Mouse (Mus musculus) 3T3-L1 (cell line): Measurements from ENCODE around the gene Vwa7.
"Not testable (repeated sequence)": the region's sequence is repeated elsewhere in the genome, so short reads cannot be mapped to it uniquely, and the experiment has no call there.

Experiments
- DNase-seq: peaks from one replicate; pipeline ENCODE4 v3.0.0-alpha.2; 2015; ENCODE audit warnings: low read depth, low spot score

Vwa7 gene

DNA sequence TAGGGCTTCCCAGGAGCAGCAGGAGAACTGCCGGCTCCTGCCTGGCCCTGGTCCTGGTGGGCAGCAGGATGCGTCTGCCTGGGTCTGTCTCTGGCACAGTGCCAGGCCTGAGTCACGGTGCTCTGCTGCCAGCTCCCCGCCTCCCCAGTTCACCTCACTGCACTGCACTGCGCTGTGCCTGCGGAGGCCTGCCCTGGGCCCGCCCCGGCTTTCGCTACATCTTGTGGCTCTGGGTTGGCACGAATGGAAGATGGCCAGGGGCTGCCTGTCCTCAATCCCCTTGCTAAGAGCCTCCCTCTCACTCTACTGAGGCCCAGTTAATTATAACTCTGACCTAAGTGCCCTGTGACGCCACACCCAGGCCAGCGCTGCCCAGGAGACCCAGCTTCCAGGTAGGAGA, at the start of gene Vwa7:
Vwa7 (plus strand) TSS at position 204 of the 400 bp plus-strand sequence.
- DNase-seq = peak; percentile 63

DNA sequence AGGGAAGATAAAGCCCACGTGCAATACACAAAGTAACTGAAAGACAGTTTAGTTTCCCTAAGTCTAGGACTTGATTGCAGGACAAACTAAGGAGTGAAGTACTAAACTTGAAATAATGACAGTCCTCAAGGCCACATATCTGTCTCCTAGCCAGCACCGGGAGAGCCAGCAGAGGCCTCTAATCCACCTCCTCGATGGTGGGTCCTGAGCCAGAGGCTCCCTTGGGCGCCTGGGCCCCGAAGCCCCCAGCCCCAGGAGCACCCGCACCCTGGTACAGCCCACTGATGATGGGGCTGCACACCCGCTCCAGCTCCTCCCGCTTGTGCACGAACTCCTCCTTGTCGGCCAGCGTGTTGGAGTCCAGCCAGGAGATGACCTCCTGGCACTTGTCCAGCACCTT, 46.6 kb upstream of the Vwa7 start, which contains the start of gene Gm20481:
Gm20481 (plus strand) TSS at position 91 of the 400 bp plus-strand sequence.
- not testable (repeated sequence) for DNase-seq

DNA sequence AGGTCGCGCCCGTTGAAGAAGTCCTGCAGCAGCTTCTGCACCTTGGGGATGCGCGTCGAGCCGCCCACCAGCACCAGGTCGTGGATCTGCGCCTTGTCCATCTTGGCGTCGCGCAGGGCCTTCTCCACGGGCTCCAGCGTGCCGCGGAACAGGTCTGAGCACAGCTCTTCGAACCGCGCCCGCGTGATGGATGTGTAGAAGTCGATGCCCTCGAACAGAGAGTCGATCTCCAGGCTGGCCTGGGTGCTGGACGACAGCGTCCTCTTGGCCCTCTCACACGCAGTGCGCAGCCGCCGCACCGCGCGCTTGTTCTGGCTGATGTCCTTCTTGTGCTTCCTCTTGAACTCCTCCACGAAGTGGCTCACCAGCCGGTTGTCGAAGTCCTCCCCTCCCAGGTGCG, 45.5 kb upstream of the Vwa7 start:
- DNase-seq = not testable (repeated sequence)

DNA sequence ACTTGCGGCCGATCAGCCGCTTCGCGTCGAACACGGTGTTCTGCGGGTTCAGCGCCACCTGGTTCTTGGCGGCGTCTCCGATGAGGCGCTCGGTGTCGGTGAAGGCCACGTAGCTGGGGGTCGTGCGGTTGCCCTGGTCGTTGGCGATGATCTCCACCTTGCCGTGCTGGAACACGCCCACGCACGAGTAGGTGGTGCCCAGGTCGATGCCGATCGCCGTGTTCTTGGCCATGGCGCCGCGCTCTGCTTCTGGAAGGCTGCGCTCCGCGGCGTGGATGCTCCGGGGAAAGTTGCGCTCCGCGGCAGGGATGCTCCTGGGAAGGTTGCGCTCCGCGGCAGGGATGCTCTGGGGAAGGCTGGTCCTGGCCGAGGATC, 44.7 kb upstream of the Vwa7 start:
- not testable (repeated sequence) for DNase-seq

DNA sequence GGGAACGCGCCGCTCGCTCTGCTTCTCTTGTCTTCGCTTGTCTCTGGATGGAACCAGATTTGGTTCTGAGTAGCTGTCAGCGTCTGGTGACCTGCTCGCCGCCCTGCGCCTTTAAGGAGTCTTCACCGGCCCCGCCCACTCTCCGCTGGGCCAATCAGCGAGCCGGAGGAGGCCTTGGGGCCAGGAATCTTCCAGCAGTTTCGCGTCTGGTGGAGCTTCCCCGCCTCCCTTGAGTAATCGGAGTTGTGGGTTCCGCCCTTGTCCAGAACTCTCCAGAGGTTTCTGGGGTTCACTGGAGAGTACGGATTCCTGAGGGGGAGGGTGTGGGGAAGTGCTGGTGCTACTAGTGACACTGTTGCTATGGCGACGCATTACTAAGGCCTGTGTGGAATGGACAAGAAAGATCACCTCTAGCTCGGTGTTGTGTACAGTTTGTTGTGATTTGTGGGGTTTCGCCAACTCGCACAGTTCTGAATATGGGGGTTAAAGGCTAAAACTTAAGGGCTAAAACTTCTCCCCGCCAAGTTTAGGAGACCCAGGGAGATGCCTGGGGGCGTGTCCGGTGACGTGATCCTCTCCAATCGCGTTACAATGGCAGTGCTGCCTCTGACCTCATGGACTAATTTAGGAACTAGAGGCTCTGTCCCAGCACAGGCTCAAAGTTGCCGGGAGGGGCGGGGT, 44.2 kb upstream of the Vwa7 start, which contains the start of the genes Hspa1a and Hspa1l:
Hspa1a (minus strand) TSS at position 88 of the 681 bp plus-strand sequence.
Hspa1l (plus strand) TSS at position 635 of the 681 bp plus-strand sequence.
- DNase-seq = not testable (repeated sequence)

DNA sequence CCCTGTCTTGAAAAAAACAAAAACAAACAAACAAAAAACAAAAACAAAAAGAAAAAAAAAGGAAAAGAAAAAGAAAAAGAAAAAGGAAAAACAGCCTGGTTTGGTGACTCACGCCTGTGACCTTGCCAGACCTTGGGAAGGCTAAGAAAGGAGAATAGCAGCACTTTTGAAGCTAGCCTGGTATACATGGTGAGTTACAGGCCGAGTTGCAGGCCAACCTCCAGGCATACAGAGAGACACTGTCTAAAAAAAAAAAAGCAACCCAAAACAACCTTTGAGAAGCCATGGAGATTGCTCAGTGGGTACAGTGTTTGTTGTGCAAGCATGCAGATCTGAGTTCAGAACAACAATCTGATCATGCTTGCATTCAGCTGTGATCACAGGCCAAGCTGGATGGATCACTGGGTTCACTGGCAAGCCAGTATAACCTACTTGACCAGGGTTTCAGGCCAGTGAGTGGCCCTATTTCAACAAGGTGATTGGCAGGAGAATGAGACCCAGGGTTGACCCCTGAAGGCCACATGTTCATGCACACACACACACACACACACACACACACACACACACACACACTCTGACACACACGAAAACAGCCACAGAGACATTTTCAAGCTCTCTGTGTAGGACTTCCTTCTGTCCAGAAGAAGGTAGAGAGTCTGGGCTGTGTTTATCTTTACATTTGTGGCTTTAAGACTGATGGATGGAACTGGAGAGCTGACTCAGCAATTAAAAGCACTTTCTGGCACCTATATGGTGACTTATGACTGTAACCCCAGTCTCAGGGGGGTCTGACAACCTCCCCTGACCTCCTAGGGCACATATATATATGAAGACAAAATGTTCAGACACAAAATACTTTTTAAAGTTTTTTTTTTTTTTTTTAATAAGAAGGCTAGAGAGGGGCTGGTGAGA, 40.5 kb upstream of the Vwa7 start:
- peak; percentile 40 for DNase-seq

DNA sequence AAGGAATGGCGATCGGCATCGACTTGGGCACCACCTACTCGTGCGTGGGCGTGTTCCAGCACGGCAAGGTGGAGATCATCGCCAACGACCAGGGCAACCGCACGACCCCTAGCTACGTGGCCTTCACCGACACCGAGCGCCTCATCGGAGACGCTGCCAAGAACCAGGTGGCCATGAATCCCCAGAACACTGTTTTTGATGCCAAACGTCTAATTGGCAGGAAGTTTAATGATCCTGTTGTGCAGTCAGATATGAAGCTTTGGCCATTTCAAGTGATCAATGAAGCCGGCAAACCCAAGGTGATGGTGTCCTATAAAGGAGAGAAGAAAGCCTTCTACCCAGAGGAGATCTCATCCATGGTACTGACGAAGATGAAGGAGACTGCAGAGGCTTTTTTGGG, 39.4 kb upstream of the Vwa7 start:
- no peak for DNase-seq

DNA sequence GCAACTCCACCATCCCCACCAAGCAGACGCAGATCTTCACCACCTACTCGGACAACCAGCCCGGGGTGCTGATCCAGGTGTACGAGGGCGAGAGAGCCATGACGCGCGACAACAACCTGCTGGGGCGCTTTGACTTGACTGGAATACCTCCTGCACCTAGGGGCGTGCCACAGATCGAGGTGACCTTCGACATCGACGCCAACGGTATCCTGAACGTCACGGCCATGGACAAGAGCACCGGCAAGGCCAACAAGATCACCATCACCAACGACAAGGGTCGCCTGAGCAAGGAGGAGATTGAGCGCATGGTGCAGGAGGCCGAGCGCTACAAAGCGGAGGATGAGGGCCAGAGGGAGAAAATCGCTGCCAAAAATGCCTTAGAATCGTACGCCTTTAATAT, 38.1 kb upstream of the Vwa7 start:
- DNase-seq = no peak

DNA sequence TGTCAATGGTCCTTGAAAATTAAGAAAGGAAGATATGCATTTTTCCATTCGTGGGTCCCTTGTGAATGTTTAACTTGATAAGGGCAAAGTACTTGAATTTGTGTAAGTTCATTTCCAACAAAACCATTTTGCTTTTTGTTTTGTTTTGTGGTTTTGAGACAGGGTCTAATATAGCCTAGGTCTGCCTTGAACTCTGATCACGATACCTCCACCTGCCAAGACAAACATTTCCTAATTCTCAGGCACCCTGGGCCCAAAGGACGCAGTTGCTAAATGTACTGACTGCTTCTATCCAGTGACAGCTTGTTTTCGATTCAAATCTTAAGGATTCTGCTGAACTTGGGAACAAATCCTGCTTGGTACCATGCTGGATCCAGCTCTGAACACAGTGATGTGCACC, 36.7 kb upstream of the Vwa7 start:
- DNase-seq = no peak

DNA sequence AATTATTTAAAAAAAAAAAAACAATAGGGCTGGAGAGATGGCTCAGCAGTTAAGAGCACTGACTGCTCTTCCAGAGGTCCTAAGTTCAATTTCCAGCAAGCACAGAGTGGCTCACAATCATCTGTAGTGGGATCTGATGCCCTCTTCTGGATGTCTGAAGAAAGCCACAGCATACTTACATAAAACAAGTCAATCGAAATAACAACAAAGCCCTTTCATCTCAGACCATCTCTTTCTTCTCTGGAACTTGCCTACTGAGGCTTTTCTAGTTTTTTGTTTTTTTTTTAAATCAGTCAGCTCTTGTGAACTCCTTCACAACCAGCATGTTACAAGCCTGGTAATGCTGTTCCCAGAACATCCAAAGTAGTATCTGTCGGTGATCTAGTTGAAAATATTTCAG, 35.7 kb upstream of the Vwa7 start:
- DNase-seq = peak; percentile 87

DNA sequence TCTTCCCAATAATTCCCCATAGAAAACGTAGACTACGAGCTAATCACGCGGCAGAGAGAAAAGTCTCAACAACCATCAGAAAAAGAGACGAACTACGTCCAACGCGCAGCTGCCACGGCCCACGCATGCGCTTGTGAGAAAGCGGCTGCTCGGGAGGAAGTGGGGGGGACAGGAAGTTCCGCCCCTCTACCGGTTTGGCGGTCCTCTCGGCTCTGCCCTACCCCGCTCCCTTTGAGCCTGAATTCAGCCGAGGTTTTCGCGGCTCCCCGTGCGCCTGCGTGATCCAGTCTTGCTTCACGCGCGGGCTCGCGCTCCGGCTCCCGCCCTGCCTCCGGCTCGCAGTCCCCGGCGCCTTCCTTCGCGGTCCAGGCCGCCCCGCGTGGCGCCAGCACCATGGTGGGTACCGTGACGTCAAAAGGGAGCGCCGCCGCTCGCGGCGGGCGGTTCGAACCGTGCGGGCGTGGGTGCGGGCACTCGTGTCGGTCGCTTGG, 34.6 kb upstream of the Vwa7 start, which contains the start of gene Lsm2:
Lsm2 (plus strand) TSS at position 173 of the 491 bp plus-strand sequence.
- DNase-seq = peak; percentile 96

DNA sequence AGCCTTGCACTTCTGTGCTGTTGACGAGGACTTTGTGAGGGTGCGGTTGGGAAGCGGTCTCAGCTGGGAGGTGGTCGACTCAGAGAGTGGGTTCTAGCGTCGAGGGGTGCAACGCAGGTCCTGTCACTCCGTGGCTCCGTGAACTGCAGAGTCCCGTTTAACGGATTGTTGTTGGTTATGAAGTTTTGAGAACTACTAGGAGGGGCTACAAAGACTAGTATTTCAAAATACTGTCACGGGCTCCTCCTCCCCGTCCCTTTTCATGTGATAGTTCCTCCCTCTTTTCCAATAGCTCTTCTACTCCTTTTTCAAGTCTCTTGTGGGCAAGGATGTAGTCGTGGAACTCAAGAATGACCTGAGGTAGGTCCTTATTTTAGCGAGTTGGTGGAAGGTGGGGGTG, 34.1 kb upstream of the Vwa7 start:
- peak; percentile 59 for DNase-seq

DNA sequence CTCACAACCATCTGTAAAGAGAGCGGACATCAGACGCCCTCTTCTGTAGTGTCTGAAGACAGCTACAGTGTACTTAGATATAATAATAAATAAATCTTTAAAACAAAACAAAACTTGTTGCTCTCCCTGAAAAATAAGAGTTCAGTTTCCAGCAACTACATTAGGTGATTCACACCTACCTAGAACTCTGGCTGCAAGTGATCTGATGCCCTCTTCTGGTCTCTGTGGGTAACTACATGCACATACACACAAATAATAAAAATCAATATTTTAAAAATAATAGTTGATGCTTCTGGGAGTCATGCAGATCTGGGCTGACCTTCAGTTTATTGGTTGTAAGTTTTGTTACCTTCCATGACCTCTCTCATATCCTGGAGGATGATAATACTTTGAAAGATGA, 32.2 kb upstream of the Vwa7 start:
- peak; percentile 77 for DNase-seq

DNA sequence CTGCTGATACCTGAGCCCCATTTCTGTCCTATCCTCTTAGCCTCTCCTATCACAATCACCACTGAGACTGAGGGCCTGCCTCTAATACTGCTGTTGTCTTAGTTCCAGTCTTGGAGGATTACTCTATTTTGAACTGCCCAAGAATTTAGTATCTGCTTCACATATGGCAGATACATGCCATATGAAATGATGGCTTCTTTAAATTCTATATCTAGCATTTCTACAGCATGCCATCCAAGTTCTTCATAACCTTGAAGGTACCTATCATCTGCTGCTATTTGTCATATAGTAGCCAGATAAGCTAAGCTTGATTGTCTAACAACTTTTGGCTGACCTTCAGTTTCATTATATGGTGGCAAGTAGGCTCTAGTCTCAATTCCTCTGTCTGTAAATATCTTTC, 21.6 kb upstream of the Vwa7 start:
- no peak for DNase-seq

DNA sequence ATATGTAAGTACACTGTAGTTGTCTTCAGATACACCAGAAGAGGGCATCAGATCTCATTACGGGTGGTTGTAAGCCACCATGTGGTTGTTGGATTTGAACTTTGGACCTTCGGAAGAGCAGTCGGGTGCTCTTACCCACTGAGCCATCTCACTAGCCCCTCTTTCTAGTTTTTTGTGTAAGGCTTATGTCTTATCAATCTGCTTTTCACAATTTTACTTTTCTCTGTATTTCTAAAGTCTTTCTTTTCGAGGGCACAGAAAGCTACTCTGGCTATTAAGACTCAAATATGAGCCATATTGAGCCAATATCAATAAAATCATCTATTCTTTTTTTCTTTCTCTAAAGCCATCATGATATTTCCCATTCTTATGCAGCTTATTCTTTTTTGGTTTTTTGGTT, 21.2 kb upstream of the Vwa7 start:
- DNase-seq = not testable (repeated sequence)

DNA sequence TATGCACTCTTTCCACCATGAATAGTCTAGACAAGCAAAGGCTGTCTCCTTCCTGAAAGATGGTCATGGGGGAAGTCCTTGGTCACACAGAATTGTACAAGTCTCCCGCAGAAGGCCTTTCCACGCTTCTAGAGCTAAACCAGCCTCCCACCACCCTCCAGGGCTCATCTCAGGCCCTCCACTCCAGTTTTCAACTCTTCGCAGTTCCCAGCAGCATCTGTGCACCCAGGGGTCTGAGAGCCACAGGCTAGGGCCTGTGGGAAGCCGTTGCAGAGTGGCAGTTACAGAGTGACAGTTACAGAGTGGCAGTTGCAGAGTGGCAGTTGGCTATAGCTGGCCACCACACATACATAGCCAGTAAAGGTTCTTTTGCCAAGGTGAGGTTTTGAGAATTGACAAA, 20.5 kb upstream of the Vwa7 start:
- not testable (repeated sequence) for DNase-seq

DNA sequence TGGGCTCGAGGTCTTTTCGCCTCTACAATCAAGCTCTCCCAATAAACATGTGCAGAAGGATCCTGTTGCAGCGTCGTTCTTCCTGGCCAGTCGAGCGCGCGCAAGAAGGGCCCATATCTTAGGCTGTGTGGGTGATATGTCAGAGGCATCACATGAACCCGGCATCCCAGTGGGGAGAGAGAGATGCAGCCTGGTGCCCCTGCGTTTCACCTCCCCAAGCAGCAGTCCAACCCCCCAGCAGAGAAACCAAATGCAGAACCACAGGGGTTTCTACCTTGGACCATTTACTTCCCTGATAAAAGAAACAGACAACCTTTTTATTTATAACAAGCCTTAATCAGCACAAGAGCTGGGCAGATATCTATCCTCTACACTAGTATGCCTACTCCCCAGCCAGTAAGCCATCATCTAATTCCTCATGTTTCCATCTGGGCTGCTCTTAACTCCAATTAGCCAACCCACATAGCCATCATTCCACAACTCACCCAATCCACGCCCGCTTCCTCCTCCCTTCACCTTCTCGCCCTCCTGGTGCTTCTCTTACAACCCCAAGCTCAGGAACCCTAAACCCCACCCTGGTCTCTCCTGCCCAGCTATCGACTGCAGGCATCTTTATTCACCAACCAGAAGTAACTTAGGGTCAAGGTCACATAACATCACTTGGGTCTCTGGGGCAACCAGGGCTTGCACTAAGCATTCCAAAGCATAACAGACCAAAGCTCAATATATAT, 19.8 kb upstream of the Vwa7 start:
- DNase-seq = no peak

DNA sequence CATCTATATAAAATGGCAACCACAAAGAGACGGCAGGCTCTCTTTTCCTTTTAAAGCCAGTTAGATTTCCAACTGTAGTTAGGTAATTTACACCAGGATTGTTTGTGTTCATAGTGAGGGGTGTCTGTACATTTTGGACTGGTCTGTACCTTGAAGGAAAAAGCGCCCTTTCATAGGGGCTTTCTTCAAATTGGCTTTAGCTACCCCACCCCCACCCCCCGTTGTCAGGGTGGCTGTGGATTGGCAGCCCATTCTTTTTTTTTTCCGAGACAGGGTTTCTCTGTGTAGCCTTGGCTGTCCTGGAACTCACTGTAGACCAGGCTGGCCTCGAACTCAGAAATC, 19.3 kb upstream of the Vwa7 start:
- no peak for DNase-seq

DNA sequence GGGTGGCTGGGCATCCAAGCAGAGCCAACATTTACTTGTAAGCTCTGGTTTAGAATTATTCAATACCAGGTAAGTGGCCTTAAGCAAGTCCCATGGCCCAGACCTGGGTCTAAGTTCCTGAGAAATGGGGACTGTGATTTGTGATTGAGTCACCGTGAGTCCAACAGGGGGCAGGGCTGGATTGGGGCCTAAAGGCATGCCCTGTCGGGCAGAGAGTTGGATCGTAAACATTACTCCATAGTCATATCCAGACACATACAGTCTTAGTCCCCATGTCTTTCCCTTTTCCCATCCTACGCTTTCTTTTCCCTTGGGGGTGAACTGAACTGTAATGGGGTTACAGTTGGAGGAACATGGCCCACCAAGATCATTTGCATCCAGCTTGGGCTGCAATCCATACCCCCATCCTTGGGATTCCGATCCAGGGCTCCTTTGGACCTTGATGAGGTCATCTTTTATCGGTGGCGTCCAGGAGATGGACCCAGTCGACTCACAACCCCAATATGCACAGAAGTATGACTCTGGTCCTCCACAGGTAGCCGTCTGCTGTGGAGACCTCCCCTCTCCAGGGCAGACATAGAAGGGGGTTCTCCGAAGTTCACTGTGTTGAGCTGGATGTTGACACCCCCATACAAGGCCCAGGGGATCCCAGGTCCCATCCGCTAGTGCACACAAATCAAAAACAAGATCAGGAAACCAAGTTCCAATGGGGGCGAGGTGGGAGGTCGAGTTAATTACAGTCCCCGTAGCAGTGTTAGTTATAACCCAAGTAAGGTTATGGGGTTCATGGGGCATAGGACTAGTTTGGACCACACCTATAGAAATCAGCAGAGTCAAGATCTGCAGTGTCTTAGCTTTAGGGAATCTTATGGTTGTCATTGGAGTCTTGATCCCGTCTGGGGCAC, 17.6 kb upstream of the Vwa7 start:
- DNase-seq = no peak

DNA sequence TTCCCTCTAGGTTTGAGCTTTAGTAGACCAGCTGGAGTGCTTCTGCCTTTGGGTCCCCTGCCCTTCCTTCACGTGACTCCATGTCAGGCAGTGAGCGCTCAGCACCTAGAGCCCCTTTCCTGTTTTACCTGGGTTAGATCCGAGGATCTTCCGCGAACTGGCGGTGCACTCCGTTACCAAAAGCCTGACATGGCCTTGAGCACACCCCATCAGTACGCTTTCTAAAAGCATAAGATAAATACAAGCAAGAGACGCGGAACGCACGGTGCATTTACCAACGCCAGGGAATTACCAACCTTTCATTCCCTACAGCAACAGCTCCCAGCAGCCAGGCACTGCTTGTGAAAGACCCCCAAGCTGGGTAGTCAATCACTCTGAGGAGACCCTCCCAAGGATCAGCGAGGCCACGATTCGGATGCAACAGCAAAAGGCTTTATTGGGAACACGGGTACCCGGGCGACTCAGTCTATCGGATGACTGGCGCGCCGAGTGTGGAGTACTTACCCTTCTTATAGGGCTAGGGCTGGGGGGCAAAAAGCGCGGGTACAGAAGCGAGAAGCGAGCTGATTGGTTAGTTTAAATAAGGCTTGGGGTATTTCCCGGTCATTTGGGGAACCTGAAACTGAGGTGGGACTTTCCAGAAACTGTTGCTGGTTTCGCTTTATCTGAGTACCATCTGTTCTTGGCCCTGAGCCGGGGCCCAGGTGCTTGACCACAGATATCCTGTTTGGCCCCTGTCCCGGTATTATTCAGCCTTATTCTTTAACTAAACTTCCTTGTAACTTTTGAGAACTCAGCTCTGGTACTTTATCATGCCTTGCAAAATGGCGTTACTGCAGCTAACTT, 16.3 kb upstream of the Vwa7 start:
- DNase-seq = peak; percentile 27
